Mouse (Mus musculus) embryonic facial prominence, embryonic 12.5 days (tissue): ENCODE results near the gene E2f2. TPM values are rescaled to one million over a fixed set of nuclear protein-coding genes. Genes with fewer than 3 reads are reported as not detected.

Experiments
- ATAC-seq: fragments of 200-750 bp; cut with Nextera tagmentation; 2 replicates; pipeline ENCODE4 v1.8.0; 2017; ENCODE audit not compliant: insufficient number of reproducible peaks, insufficient read depth, low FRiP score, low TSS enrichment
- H3K27ac ChIP-seq: fragments of 300-500 bp; sonication (generic); 2 replicates; pipeline ENCODE4 v1.5.1; 2016; ENCODE audit warnings: mild to moderate bottlenecking
- H3K27me3 ChIP-seq: fragments of 300-500 bp; sonication (generic); 2 replicates; pipeline ENCODE4 v1.6.1; 2016; ENCODE audit warnings: mild to moderate bottlenecking, moderate library complexity
- H3K36me3 ChIP-seq: fragments of 300-500 bp; sonication (generic); 2 replicates; pipeline ENCODE4 v1.6.1; 2016; ENCODE audit warnings: mild to moderate bottlenecking
- H3K4me1 ChIP-seq: fragments of 300-500 bp; sonication (generic); 2 replicates; pipeline ENCODE4 v1.6.1; 2016
- H3K4me2 ChIP-seq: fragments of 300-500 bp; sonication (generic); replicated peaks from 2 replicates; pipeline ENCODE4 v1.6.1; 2016; ENCODE audit warnings: mild to moderate bottlenecking, moderate library complexity
- H3K4me3 ChIP-seq: fragments of 300-500 bp; sonication (generic); 2 replicates; pipeline ENCODE4 v1.5.1; 2016; ENCODE audit warnings: mild to moderate bottlenecking
- H3K9ac ChIP-seq: fragments of 300-500 bp; sonication (generic); 2 replicates; pipeline ENCODE4 v1.6.1; 2016; ENCODE audit warnings: mild to moderate bottlenecking, moderate library complexity
- H3K9me3 ChIP-seq: fragments of 300-500 bp; sonication (generic); 2 replicates; pipeline ENCODE4 v1.6.1; 2016; ENCODE audit warnings: mild to moderate bottlenecking, moderate library complexity
- WGBS: fragments of 180-500 bp; shearing (Covaris S2); methylation state at CpG from one replicate; pipeline ENCODE4 v1.1.7; 2016; 5-methylcytosine and 5-hydroxymethylcytosine counted together
- polyA plus RNA-seq: library from polyadenylated mRNA; unstranded; fragments of >200 nt; fragmentation: Nextera tagmentation; extraction: Ambion mirVana; gene quantifications from 2 replicates; pipeline ENCODE4 v1.2.1, GENCODE M21; 2016

E2f2 gene
- 8.3 and 8.7 TPM in 2 replicates for polyA plus RNA-seq

DNA sequence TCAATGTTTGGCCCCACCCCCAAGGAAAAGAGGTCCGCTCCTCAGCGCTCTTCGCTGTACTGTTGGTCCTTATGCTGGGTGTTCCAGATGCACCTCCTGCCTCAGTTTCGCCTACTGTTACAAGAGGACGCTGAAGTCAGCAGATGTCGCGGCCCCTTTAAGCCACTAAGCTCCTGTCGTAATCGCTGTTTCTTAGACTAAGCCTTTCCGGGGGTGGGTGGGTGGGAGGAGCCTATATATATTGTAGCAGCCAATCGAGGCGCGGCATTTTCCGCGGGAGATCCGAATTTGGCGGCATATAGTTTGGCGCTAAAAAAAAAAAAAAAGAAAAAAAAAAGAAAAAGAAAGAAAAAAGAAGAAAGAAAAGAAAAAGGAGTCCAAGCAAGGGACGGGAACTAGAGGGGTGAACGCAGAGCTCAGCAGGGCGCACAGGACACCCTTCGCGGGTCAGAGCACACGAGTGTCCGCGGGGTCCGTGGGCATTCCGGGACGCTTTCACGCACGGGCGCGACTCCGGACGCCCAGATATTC is at the start of gene E2f2:
Gene E2f2 (plus strand): TSS at position 384 of the 531 bp plus-strand sequence.
- no peak for ATAC-seq

DNA sequence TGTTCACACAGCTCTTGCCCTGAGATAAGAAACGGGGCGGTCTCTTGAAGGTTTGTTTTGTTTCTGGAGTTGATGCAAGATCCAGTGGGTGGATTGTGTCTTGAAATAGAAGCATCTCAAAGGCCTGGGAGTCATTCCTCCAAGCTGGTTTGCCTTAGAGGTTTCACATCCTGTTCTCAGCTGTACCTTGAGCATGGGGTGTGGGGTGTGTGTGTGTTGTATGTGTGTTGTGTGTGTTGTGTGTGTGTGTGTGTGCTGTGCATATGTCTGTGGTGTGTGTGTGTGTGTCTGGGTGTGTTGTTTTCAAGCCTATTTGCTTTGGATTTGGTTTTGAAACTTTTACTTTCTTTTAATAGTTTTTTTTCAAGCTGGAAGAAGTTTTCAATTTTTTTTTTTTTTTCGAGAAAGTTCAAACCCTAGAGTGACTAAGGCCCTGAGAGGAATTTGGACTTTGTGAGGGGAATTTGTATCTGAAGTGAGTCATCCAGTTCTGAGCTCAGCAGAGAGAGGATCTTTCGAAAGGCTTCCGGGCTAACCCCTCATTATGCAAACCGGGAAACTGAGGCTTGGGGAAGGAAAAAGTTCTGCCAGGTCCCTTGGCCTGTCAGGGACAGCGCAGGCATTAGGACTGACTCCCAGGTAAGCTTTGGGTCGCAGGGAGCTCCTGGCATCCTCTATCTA is 48.9 kb upstream of the E2f2 start:
- H3K27ac ChIP-seq, result peak overlapping the region; percentile 57; the same call in 1 of the 2 replicates
- ATAC-seq, result no peak
- no peak overlapping the region for H3K9ac ChIP-seq
- peaks cover 12% of the 10 kb centered on the region for H3K4me1 ChIP-seq
- H3K4me2 ChIP-seq, result no peak overlapping the region
- 69% methylated on average over 8 of the region's 8 CpGs for WGBS
- H3K9me3 ChIP-seq, result no peaks in the 10 kb centered on the region
- H3K36me3 ChIP-seq, result no peaks in the 10 kb centered on the region
- H3K4me3 ChIP-seq, result no peak overlapping the region
- H3K27me3 ChIP-seq, result no peaks in the 10 kb centered on the region

More for the DNA sequence above, at the start of gene E2f2:
- Histone ChIP-seq H3K36me3 (no peaks in the 10 kb centered on the region), H3K4me3 (peak within 1 kb of the TSS; percentile 58), H3K9ac (peak within 1 kb of the TSS; percentile 77), H3K4me2 (peak within 1 kb of the TSS; percentile 99), H3K9me3 (no peaks in the 10 kb centered on the region), H3K27ac (peak within 1 kb of the TSS; percentile 63), H3K27me3 (no peaks in the 10 kb centered on the region), H3K4me1 (peaks cover 38% of the 10 kb centered on the region)
- WGBS, result under 1% methylated on average over 35 of the region's 35 CpGs

DNA sequence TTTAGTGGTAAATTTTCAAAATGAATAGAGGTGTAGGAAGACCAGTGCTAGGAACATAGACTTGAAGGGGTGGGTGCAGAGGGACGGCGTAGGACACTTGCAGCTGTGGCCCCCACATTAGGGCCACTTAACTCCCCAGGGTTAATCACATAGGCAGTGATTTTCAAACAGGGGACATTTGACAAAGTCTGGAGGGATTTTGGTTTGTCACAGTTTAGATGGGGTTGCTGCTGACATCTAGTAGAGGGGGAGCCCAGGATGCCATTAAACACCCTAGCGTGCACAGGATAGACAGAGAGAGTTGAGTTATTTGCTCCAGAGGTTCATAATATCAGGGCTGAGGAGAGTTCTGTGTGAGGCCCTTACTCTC is 48.4 kb upstream of the E2f2 start:
- H3K4me2 ChIP-seq, result no peak overlapping the region
- H3K4me3 ChIP-seq, result no peak overlapping the region
- H3K9ac ChIP-seq, result no peak overlapping the region
- no peak overlapping the region for H3K27ac ChIP-seq
- WGBS, result 87% methylated on average over 3 of the region's 3 CpGs
- H3K4me1 ChIP-seq, result peaks cover 12% of the 10 kb centered on the region
- no peaks in the 10 kb centered on the region for H3K36me3 ChIP-seq
- ATAC-seq, result no peak
- no peaks in the 10 kb centered on the region for H3K27me3 ChIP-seq
- H3K9me3 ChIP-seq, result no peaks in the 10 kb centered on the region

DNA sequence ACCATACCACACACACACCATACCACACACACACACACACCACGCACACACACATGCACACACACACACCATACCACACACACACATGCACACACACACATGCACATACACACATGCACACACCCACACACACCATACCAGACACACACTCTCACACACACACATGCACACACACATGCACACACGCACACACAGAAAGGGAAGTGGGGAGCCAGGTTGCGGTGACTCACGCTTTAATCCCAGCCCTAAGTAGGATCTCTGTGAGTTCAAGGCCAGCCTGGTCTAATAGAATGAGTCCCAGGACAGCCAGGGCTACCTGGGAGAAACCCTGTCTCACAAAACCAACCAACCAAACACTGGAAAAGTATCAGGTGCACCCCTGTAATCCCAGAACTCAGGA is 47.6 kb upstream of the E2f2 start:
- H3K27me3 ChIP-seq, result no peaks in the 10 kb centered on the region
- no peaks in the 10 kb centered on the region for H3K36me3 ChIP-seq
- H3K4me1 ChIP-seq, result peaks cover 6% of the 10 kb centered on the region
- H3K9me3 ChIP-seq, result no peaks in the 10 kb centered on the region
- H3K4me3 ChIP-seq, result no peak overlapping the region
- H3K9ac ChIP-seq, result no peak overlapping the region
- ATAC-seq, result no peak
- no peak overlapping the region for H3K27ac ChIP-seq
- WGBS, result 99% methylated on average over 4 of the region's 4 CpGs
- H3K4me2 ChIP-seq, result no peak overlapping the region

DNA sequence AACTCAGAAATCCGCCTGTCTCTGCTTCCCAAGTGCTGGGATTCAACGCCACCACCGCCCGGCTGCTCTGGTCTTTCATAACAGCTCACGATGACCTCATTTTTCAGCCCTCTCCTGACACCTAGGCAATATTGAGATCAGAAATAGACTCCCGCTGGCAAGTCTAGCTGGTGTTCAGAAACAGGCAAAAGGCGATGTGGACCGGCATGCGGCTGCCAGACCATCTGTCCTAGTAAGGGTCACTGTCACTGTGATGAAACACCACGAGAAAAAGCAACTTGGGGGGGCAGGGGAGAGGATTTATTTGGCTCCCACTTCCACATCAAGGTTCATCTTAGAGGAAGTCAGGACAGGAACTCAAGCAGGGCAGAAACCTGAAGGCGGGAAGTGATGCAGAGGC is 46.7 kb upstream of the E2f2 start:
- Histone ChIP-seq H3K4me3 (no peak overlapping the region), H3K9me3 (no peaks in the 10 kb centered on the region), H3K9ac (no peak overlapping the region), H3K4me1 (no peaks in the 10 kb centered on the region), H3K4me2 (no peak overlapping the region), H3K36me3 (no peaks in the 10 kb centered on the region), H3K27me3 (no peaks in the 10 kb centered on the region), H3K27ac (no peak overlapping the region)
- no peak for ATAC-seq
- WGBS, result 89% methylated on average over 11 of the region's 11 CpGs

DNA sequence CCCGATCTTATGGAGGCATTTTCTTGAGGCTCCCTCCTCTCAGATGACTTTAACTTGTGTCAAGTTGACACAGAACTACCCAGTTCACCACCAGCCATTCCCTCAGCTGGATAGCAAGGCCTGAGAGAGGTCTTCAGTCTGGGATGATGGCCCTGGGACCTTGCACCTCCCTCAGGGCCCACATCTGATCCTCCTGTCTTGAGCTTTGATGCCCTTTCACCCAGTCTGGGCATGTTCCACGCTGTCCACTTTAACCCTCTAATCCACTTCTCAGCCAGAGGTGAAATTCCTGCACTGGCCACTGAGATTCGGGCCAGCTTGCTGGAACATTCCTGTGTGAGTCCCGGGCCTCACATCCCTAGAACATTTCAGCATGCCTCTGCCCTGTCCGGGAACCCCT is 46.2 kb upstream of the E2f2 start:
- no peak overlapping the region for H3K9ac ChIP-seq
- H3K9me3 ChIP-seq, result no peaks in the 10 kb centered on the region
- no peaks in the 10 kb centered on the region for H3K4me1 ChIP-seq
- H3K27me3 ChIP-seq, result no peaks in the 10 kb centered on the region
- no peak for ATAC-seq
- no peak overlapping the region for H3K4me3 ChIP-seq
- no peaks in the 10 kb centered on the region for H3K36me3 ChIP-seq
- H3K27ac ChIP-seq, result no peak overlapping the region
- no peak overlapping the region for H3K4me2 ChIP-seq
- 65% methylated on average over 5 of the region's 5 CpGs for WGBS

DNA sequence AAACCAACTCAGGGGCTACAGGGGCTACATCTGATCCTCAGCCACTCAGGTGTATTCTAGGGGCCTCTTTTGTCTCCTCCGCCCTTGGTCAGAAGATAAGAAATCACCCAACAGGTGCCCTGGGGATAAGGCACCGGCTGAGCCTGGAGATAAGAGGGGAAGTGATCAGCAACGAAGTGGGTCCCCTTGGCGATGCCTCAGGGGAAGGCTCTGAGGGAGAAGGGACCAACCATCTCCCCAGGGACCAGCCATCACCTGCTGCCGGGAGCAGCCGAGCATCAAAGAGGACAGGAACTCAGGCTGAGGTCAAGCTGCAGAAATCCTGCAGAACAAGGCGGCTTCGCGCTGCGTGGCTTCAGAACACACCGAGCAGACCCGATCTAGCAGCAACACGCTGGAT is 44.5 kb upstream of the E2f2 start:
- H3K4me1 ChIP-seq, result 0 out of 2 replicates have a peak, but pooled peaks cover 1% of the 10 kb centered on the region
- no peaks in the 10 kb centered on the region for H3K36me3 ChIP-seq
- H3K9me3 ChIP-seq, result no peaks in the 10 kb centered on the region
- H3K4me2 ChIP-seq, result no peak overlapping the region
- H3K27ac ChIP-seq, result no peak overlapping the region
- WGBS, result 69% methylated on average over 13 of the region's 13 CpGs
- H3K9ac ChIP-seq, result no peak overlapping the region
- H3K4me3 ChIP-seq, result no peak overlapping the region
- ATAC-seq, result no peak
- no peaks in the 10 kb centered on the region for H3K27me3 ChIP-seq

DNA sequence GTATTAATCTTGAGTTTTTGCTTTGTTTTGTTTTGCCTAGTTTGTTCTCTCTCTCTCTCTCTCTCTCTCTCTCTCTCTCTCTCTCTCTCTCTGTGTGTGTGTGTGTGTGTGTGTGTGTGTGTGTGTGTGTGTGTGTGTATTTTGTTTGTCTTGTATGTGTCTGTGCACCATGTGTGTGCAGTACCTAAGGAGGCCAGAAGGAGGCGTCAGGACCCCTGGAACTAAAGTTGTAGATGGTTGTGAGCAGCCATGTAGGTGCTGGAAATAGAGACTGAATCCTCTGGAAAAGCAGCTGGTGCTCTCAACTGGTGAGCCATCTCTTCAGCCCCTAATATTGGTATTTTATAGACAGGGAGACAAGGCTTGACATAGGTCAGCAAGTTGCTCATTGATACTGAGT is 42.4 kb upstream of the E2f2 start:
- no peak overlapping the region for H3K9ac ChIP-seq
- H3K4me2 ChIP-seq, result no peak overlapping the region
- H3K4me1 ChIP-seq, result peaks cover 19% of the 10 kb centered on the region
- no peaks in the 10 kb centered on the region for H3K9me3 ChIP-seq
- ATAC-seq, result no peak
- H3K4me3 ChIP-seq, result no peak overlapping the region
- H3K36me3 ChIP-seq, result no peaks in the 10 kb centered on the region
- WGBS, result 87% methylated on average over 1 of the region's 1 CpGs
- H3K27ac ChIP-seq, result no peak overlapping the region
- H3K27me3 ChIP-seq, result no peaks in the 10 kb centered on the region

DNA sequence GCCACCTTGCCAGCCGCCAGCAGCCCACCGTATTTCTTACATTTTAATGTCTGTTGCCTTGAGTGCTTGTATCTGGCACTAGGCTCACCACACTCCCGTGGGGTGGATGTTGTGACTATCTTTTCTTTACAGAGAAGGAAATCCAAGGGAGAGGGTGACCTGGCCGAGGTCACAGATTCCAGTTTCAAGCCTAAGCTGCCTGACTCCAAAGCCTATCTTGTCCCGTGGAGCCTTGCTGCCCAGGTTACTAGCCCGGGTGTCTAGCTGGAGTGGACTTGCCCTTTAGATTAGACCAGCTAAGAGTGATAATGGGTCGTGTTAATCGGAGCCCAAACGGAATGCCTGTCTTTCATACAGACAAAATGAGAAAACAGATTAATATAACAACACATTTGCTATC is 38.4 kb upstream of the E2f2 start:
- H3K4me1 ChIP-seq, result peaks cover 39% of the 10 kb centered on the region
- WGBS, result 23% methylated on average over 9 of the region's 9 CpGs
- no peak overlapping the region for H3K4me3 ChIP-seq

DNA sequence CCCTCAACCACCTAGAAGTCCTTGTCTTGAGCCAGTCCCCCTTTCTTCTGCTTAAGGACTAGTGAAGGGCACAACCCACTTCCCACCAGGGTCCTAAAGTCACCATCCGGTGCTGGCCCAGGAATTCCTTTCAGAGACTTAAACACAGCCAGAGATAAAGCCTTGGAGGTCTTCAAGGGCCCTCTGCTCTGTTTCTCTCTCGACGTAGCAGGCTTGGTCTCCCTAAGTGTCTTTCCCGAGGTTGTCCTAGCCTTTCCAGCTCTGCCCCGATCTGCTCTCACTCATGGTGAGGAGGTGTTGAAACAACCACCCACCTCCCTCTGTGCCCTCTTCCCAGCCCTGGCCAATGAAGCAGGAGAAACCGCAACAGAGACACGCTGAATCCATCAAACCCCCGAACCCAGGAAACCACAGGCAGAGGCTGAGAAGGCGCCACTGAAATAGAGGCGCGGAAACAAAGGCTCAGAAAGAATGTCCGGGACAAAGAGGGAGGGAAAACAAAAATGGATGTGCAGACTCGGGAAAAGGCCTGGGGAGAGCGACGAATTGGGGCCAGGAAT is 37.7 kb upstream of the E2f2 start:
- peak; percentile 50; the same call in 1 of the 2 replicates for ATAC-seq
- H3K4me2 ChIP-seq, result peak overlapping the region; percentile 66
- H3K27me3 ChIP-seq, result no peaks in the 10 kb centered on the region
- peak overlapping the region; percentile 100 for H3K27ac ChIP-seq
- peaks cover 44% of the 10 kb centered on the region for H3K4me1 ChIP-seq
- WGBS, result 1% methylated on average over 15 of the region's 15 CpGs
- H3K9me3 ChIP-seq, result no peaks in the 10 kb centered on the region
- H3K9ac ChIP-seq, result peak overlapping the region; percentile 70
- no peaks in the 10 kb centered on the region for H3K36me3 ChIP-seq
- H3K4me3 ChIP-seq, result peak overlapping the region; percentile 36

More for the DNA sequence above, 38.4 kb upstream of the E2f2 start:
- peak overlapping the region; percentile 70; the same call in 1 of the 2 replicates for H3K9ac ChIP-seq
- ATAC-seq, result no peak
- no peaks in the 10 kb centered on the region for H3K36me3 ChIP-seq
- H3K27me3 ChIP-seq, result no peaks in the 10 kb centered on the region
- peak overlapping the region; percentile 66 for H3K4me2 ChIP-seq
- no peaks in the 10 kb centered on the region for H3K9me3 ChIP-seq
- peak overlapping the region; percentile 100 for H3K27ac ChIP-seq

DNA sequence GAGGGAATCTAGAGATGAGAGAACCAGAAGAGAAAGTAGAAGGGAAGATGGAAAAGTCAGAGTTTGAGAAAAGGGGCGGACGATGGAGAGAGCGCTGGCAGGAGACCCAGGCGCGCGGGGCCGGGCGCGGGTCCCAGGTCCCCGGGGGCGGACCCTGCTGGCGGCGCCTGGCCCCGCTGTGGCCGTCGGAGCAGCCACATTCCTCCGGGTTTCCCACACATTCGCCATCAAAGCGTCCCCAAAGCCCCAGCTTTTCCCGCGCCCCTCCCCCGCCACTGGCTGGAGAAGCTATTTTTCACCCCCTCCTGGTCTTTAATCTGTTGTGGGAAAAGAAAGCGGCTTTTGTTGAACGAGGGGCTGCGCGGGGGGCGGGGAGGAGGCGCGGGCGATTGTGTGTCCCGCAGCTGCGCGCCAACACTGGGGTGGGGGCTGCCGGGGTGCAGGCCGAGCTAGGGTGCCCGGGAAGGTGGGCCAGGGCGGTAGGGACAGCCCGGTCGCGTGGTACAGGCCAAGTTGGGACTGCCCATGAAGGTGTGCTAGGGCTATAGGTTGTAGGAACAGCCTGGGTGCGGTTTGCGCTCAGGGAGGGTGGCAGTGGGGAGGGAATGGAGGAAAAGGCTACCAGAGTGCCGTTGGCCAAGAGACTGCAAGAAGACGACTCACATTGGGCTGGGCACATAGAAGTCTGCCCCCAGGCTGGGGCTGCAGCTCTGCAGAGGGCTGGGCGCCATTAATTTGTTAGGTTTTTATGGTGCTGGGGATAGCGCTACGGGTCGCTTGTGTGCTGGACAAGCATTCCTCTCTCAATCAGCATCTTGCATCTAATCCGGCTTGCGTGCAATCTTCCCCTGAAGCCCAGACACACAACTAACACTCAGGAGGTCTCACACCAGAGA is 37.0 kb upstream of the E2f2 start:
- Histone ChIP-seq H3K27ac (peak overlapping the region; percentile 100), H3K9me3 (no peaks in the 10 kb centered on the region), H3K4me2 (peak overlapping the region; percentile 66), H3K4me3 (peak overlapping the region; percentile 36), H3K27me3 (no peaks in the 10 kb centered on the region), H3K36me3 (no peaks in the 10 kb centered on the region), H3K4me1 (peaks cover 47% of the 10 kb centered on the region), H3K9ac (peak overlapping the region; percentile 70)
- WGBS, result under 1% methylated on average over 50 of the region's 50 CpGs
- peak; percentile 59; the same call in 1 of the 2 replicates for ATAC-seq
